Mouse (Mus musculus): ENCODE results near the gene Adamts7. TPM values are rescaled to one million over a fixed set of nuclear protein-coding genes. Genes with fewer than 3 reads are reported as not detected.

Gene Adamts7
- 10.0 and 10.6 TPM in 2 replicates for polyA plus RNA-seq (2014; fragmentation: Nextera tagmentation; extraction: Ambion mirVana)

DNA sequence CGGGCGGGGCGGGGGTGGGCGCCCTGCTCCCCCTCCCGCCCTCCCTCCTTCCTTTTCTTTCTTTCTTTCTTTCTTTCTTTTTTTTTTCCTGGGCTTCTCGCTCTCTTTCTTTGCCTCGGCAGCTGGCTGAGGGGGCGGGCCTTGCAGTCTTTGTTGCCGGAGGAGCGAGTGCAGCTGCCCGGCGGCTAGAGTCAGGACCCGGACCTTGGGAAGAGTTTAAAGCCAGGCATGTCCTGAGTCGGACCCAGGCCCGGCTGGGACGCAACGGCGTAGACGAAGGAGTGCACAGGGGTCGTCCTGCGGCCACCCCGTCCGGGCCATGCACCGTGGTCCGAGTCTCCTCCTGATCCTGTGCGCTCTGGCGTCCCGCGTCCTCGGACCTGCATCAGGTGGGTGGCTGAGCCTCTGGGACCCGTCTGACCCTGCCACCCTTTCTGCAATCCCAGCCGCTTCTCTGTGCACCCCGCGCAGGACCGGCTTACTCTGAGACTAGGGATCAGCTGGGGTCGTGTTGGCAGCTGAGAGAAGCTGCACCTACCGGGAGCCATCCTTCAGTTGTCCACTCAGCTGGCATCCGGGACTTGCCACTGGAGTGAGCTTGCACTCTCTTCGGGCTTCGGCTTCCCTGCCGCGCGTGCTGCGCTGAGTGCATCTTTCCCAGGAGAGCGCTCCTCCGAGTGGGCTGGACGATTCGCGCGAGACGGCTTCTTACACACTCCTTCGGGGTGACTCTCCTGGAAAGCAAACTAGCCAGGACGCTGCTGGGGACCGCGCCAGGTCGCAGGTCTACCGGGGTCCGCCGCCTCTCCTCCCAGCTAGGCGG is at the start of gene Adamts7:
Adamts7 (plus strand) TSS at position 144 of the 823 bp plus-strand sequence.
- peak within 1 kb of the TSS; percentile 76 for H3K4me3 ChIP-seq (ENCODE audit: low read length)
- H3K4me2 ChIP-seq (replicated peaks; ENCODE audit: low read depth, low read length): peak within 1 kb of the TSS; percentile 94
- H3K36me3 ChIP-seq (ENCODE audit: control insufficient read depth, insufficient read depth, low read length): no peaks in the 10 kb centered on the region
- ATAC-seq (ENCODE audit: low FRiP score, low TSS enrichment): peak; percentile 76
- H3K9me3 ChIP-seq (ENCODE audit: control insufficient read depth, low read length): no peaks in the 10 kb centered on the region
- no peaks in the 10 kb centered on the region; the same call in 1 of the 2 replicates for H3K4me1 ChIP-seq (ENCODE audit: control insufficient read depth, insufficient read depth, low read length)
- H3K9ac ChIP-seq (ENCODE audit: low read depth, low read length): peak within 1 kb of the TSS; percentile 74
- H3K27ac ChIP-seq (ENCODE audit: low read depth, low read length): peak within 1 kb of the TSS; percentile 70; the same call in 1 of the 2 replicates
- under 1% methylated on average over 52 of the region's 60 CpGs for WGBS
- no peaks in the 10 kb centered on the region for H3K27me3 ChIP-seq (ENCODE audit: control insufficient read depth, insufficient read depth, low read length)

DNA sequence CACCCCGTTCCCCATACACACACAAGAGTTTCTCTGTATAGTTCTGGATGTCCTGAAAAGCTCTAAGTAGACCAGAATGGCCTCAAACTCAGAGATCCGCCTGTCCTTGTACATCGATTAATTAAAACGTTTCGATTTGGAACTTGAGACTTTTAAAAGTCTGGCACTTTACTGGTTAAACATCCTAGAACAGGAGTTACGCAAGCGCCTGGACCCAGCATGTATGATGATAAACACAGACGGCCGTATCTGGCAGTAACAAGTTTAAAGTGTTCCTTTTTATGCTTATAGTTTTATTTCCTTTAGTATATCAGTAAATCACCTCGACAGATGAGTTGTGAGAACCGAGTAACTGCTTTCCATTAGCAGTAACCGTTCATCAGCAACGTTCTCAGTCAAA is 49.7 kb upstream of the Adamts7 start:
- H3K4me1 ChIP-seq (ENCODE audit: control insufficient read depth, insufficient read depth, low read length): peaks cover 18% of the 10 kb centered on the region
- H3K4me3 ChIP-seq (ENCODE audit: low read length): peak overlapping the region; percentile 94
- peak overlapping the region; percentile 80 for H3K4me2 ChIP-seq (replicated peaks; ENCODE audit: low read depth, low read length)
- H3K27me3 ChIP-seq (ENCODE audit: control insufficient read depth, insufficient read depth, low read length): no peaks in the 10 kb centered on the region; the same call in 1 of the 2 replicates
- peak overlapping the region; percentile 99; the same call in 1 of the 2 replicates for H3K27ac ChIP-seq (ENCODE audit: low read depth, low read length)
- no peaks in the 10 kb centered on the region for H3K9me3 ChIP-seq (ENCODE audit: control insufficient read depth, low read length)
- peaks cover 15% of the 10 kb centered on the region; the same call in 1 of the 2 replicates for H3K36me3 ChIP-seq (ENCODE audit: control insufficient read depth, insufficient read depth, low read length)
- WGBS: 1% methylated on average over 13 of the region's 13 CpGs
- H3K9ac ChIP-seq (ENCODE audit: low read depth, low read length): peak overlapping the region; percentile 96
- ATAC-seq (ENCODE audit: low FRiP score, low TSS enrichment): no peak

DNA sequence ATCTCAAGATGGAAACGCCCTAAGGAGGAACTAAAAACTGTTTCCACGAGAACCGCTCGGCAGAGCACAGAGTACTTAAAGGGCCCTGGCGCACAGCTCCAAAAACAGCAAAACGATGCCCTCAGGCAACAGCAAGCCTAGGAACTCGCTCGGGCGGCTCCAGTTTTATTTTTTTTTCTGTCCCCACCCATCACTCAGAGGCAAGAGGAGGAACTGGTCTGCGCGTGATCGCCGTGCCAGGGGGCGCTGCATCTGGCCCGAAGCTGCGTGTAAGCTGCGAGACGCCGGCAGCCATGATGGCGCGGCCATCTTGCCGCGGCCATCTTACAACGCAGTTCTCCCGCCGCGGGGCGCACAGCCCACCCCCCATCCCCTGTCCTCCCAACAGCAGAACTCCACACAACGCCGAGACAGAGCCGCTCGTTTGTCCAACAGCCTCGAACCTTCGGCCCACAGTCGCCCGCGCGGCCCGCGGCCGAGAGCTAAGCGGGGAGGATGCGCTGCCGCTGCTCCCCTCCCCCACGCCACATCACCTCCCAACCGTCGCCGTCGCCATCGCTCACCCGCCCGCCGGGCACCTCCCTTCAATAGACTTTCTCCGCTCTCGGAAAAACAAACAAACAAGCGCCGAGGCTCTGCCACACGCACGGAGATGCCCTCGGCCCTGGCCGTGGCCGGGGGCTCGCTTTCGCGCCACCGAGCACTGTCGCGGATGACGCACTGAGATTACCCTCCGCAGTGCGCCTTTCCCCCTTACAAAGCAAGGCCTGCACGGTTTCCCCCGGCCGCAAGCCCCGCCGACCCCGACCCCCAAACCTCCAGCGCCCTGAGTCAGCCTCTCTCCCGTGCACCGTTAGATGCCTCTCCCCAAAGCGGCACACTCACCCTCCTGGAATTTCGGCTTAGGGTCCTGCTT is 49.0 kb upstream of the Adamts7 start:
- Histone ChIP-seq H3K9ac (ENCODE audit: low read depth, low read length) (peak overlapping the region; percentile 96), H3K4me2 (replicated peaks; ENCODE audit: low read depth, low read length) (peak overlapping the region; percentile 80), H3K36me3 (ENCODE audit: control insufficient read depth, insufficient read depth, low read length) (peaks cover 8% of the 10 kb centered on the region; the same call in 1 of the 2 replicates), H3K4me3 (ENCODE audit: low read length) (peak overlapping the region; percentile 94), H3K9me3 (ENCODE audit: control insufficient read depth, low read length) (no peaks in the 10 kb centered on the region), H3K4me1 (ENCODE audit: control insufficient read depth, insufficient read depth, low read length) (peaks cover 18% of the 10 kb centered on the region), H3K27ac (ENCODE audit: low read depth, low read length) (peak overlapping the region; percentile 99), H3K27me3 (ENCODE audit: control insufficient read depth, insufficient read depth, low read length) (no peaks in the 10 kb centered on the region; the same call in 1 of the 2 replicates)
- peak; percentile 79 for ATAC-seq (ENCODE audit: low FRiP score, low TSS enrichment)
- under 1% methylated on average over 82 of the region's 82 CpGs for whole genome bisulfite sequencing

- Histone ChIP-seq H3K27me3 (ENCODE audit: control insufficient read depth, insufficient read depth, low read length) (no peaks in the 10 kb centered on the region; the same call in 1 of the 2 replicates), H3K9ac (ENCODE audit: low read depth, low read length) (peak within 1 kb of the TSS; percentile 96), H3K4me3 (ENCODE audit: low read length) (peak within 1 kb of the TSS; percentile 94), H3K36me3 (ENCODE audit: control insufficient read depth, insufficient read depth, low read length) (no peaks in the 10 kb centered on the region; the same call in 1 of the 2 replicates), H3K27ac (ENCODE audit: low read depth, low read length) (peak within 1 kb of the TSS; percentile 99), H3K4me1 (ENCODE audit: control insufficient read depth, insufficient read depth, low read length) (peaks cover 15% of the 10 kb centered on the region), H3K4me2 (replicated peaks; ENCODE audit: low read depth, low read length) (peak within 1 kb of the TSS; percentile 80), H3K9me3 (ENCODE audit: control insufficient read depth, low read length) (no peaks in the 10 kb centered on the region)
- ATAC-seq (ENCODE audit: low FRiP score, low TSS enrichment): peak; percentile 99
- 1% methylated on average over 37 of the region's 40 CpGs for WGBS
Measured at GRCm38 (mm10) chr9:90114567-90115307, 48.1 kb upstream of the Adamts7 start, which contains the start of gene Morf4l1. Gene Morf4l1, minus strand, starts transcription at chr9:90114774.

DNA sequence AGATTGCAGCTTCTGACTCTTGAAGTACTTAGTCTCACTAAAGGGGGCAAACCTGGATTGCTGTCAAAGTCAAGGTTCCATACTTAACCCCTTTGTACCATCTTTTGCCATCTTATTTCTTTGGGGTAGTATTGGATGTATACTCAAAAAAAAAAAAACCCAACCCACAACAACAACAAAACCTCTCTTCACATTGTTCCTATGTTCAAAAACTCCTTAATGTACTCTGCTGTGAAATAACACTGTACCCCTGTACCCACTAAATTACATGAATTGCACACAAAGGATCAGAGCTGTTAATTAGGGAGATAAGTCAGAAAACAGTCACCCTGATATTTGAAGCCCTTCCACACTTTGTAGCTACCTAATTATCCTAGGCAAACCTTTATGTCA is 47.6 kb upstream of the Adamts7 start:
- Histone ChIP-seq H3K27ac (ENCODE audit: low read depth, low read length) (no peak overlapping the region), H3K9ac (ENCODE audit: low read depth, low read length) (peak overlapping the region; percentile 44; the same call in 1 of the 2 replicates)

DNA sequence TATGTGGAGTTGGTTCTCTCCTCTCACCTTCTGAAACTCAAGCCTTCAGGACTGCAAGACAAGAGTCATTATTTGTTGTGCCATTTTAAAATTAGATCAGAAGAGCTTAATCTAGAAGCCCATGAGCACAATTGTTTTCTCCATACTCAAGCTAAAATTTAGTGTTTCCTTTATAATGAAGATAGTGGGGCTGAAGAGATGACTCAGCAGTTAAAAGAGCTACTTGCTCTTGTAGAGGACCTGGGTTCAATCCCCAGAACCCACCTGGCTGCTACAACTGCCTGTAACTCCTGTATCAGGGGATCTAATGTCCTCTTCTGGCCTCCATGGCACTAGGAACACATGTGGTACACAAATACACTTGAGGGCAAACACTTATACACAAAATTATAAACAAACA is 45.6 kb upstream of the Adamts7 start:
- no peak overlapping the region for H3K4me3 ChIP-seq (ENCODE audit: low read length)
- ATAC-seq (ENCODE audit: low FRiP score, low TSS enrichment): no peak
- H3K27ac ChIP-seq (ENCODE audit: low read depth, low read length): no peak overlapping the region
- no peak overlapping the region for H3K4me2 ChIP-seq (replicated peaks; ENCODE audit: low read depth, low read length)
- H3K9me3 ChIP-seq (ENCODE audit: control insufficient read depth, low read length): no peaks in the 10 kb centered on the region
- H3K27me3 ChIP-seq (ENCODE audit: control insufficient read depth, insufficient read depth, low read length): no peaks in the 10 kb centered on the region; the same call in 1 of the 2 replicates
- no peaks in the 10 kb centered on the region for H3K36me3 ChIP-seq (ENCODE audit: control insufficient read depth, insufficient read depth, low read length)
- H3K9ac ChIP-seq (ENCODE audit: low read depth, low read length): no peak overlapping the region
- peaks cover 9% of the 10 kb centered on the region for H3K4me1 ChIP-seq (ENCODE audit: control insufficient read depth, insufficient read depth, low read length)

More for the DNA sequence above, 47.6 kb upstream of the Adamts7 start:
- Histone ChIP-seq H3K4me2 (replicated peaks; ENCODE audit: low read depth, low read length) (peak overlapping the region; percentile 78), H3K4me3 (ENCODE audit: low read length) (peak overlapping the region; percentile 94), H3K9me3 (ENCODE audit: control insufficient read depth, low read length) (no peaks in the 10 kb centered on the region), H3K4me1 (ENCODE audit: control insufficient read depth, insufficient read depth, low read length) (peaks cover 15% of the 10 kb centered on the region), H3K27me3 (ENCODE audit: control insufficient read depth, insufficient read depth, low read length) (no peaks in the 10 kb centered on the region; the same call in 1 of the 2 replicates), H3K36me3 (ENCODE audit: control insufficient read depth, insufficient read depth, low read length) (no peaks in the 10 kb centered on the region)
- ATAC-seq (ENCODE audit: low FRiP score, low TSS enrichment): no peak

DNA sequence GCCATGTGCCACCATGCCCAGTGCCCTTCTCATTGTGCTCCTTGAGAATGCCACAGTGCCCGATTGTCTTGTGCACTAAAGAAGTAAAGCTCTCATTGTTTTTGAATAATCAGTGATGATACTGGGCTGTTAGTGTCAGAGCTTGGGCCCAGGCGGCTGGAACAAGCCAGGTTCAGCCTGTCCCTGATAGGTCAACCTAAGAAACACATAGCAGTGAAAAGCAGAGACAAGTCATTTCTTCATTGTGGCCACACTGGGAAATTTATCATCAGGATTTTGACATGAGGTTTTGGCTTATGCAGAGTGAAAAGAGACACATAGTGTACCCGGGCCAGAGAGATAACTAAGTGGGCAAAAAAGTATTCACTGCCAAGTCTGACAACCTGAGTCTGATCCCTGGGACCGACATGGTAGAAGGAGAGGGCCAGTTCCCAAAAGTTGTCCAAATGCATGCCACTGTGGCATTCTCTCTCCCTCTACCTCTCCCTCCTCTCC is 40.6 kb upstream of the Adamts7 start:
- Histone ChIP-seq H3K4me2 (replicated peaks; ENCODE audit: low read depth, low read length) (no peak overlapping the region), H3K9ac (ENCODE audit: low read depth, low read length) (no peak overlapping the region), H3K27me3 (ENCODE audit: control insufficient read depth, insufficient read depth, low read length) (no peaks in the 10 kb centered on the region; the same call in 1 of the 2 replicates), H3K36me3 (ENCODE audit: control insufficient read depth, insufficient read depth, low read length) (no peaks in the 10 kb centered on the region), H3K27ac (ENCODE audit: low read depth, low read length) (no peak overlapping the region), H3K9me3 (ENCODE audit: control insufficient read depth, low read length) (no peaks in the 10 kb centered on the region), H3K4me3 (ENCODE audit: low read length) (no peak overlapping the region), H3K4me1 (ENCODE audit: control insufficient read depth, insufficient read depth, low read length) (no peaks in the 10 kb centered on the region)
- 84% methylated on average over 4 of the region's 4 CpGs for WGBS
- ATAC-seq (ENCODE audit: low FRiP score, low TSS enrichment): no peak

Measured in kidney, embryonic 14.5 days (tissue).